Mouse (Mus musculus) ES-Bruce4 (cell line): Measurements from ENCODE around the gene Ankrd11.

Source experiments
- CTCF ChIP-seq: IDR thresholded peaks from one replicate; pipeline ENCODE4 v1.8.1; 2011; ENCODE audit warnings: low read depth, low read length
- POLR2A ChIP-seq: IDR thresholded peaks from one replicate; pipeline ENCODE4 v1.8.1; 2011; ENCODE audit warnings: low read length; ENCODE audit not compliant: insufficient read depth

GRCm38 (mm10) chr8:122865441-122865840 is 176.6 kb downstream of the Ankrd11 start:
- TF ChIP-seq CTCF = no peak
- no peak for TF ChIP-seq POLR2A
